ENCODE assay signal across 8 mouse cellular contexts in the genomic region with DNA sequence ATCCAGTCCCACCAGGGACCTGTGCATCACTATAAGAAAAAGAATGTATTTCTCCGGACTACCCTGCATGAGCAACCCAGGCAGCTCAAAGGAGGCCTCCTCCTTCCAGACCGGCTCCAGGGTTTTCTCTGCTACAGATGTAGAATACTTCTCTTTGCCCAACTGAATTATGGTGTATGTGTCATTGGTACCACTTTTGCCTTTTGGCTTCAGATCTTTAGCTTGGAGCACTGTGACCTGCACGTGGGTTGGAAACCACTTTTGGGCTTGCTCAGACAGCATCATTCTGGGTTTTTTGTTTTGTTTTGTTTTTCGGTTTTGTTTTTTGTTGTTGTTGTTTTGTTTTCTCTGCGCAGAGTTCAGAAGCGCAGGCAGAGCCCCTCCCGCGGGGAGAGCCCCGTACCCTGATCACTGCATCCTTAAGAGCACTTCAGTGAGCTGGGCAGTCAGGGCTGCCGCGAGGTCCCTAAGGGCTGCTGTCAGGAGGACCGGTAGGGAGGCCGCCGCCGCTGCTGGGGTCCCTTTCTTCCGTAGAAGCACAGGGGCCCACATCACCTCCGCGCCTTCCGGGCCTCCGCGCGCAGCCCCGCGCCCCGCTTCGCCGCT. TPM values are rescaled to one million over a fixed set of nuclear protein-coding genes. Genes with fewer than 3 reads are reported as not detected.
A peak's percentile ranks its signal among the peaks of the same experiment; 100 is the strongest.
DNase-seq lines count a peak whose midpoint lies in the region; ATAC-seq and TF ChIP-seq lines count a peak whose summit lies in the region.

No protein-coding gene starts in this region.

- peak overlapping the region; percentile 62 for H3K4me2 ChIP-seq in lung, postnatal 0 days (replicated peaks; ENCODE audit: low read depth, low read length)
- H3K4me2 ChIP-seq in heart, embryonic 15.5 days = peak overlapping the region; percentile 83
- peak overlapping the region; percentile 71 for H3K4me2 ChIP-seq in limb, embryonic 12.5 days
- peak overlapping the region; percentile 78 for H3K4me2 ChIP-seq in myocyte (ENCODE audit: low read depth)

- H3K36me3 ChIP-seq in lung, postnatal 0 days (ENCODE audit: insufficient read depth, low read length) = no peaks in the 10 kb centered on the region
- H3K36me3 ChIP-seq in heart, embryonic 15.5 days = no peaks in the 10 kb centered on the region
- H3K36me3 ChIP-seq in limb, embryonic 12.5 days = no peaks in the 10 kb centered on the region
- no peaks in the 10 kb centered on the region for H3K36me3 ChIP-seq in myocyte (ENCODE audit: control insufficient read depth, insufficient read depth)

- TF ChIP-seq CTCF in lung, postnatal 0 days (IDR thresholded peaks at IDR 0.05) = no peak
- no peak for TF ChIP-seq CTCF in brain, embryonic 14.5 days (IDR thresholded peaks at IDR 0.05; ENCODE audit: borderline replicate concordance, extremely low read depth, insufficient read depth, insufficient read length)

- H3K4me3 ChIP-seq in lung, postnatal 0 days (ENCODE audit: low read depth, low read length) = peak overlapping the region; percentile 83
- peak overlapping the region; percentile 81 for H3K4me3 ChIP-seq in heart, embryonic 15.5 days
- H3K4me3 ChIP-seq in limb, embryonic 12.5 days (replicated peaks) = peak overlapping the region; percentile 88
- H3K4me3 ChIP-seq in myocyte = peak overlapping the region; percentile 37

- TF ChIP-seq EP300 in lung, postnatal 0 days (IDR thresholded peaks at IDR 0.05) = no peak

- peak overlapping the region; percentile 76 for H3ac ChIP-seq in myocyte (ENCODE audit: control insufficient read depth, insufficient read length)

- peak overlapping the region; percentile 93 for H3K27ac ChIP-seq in lung, postnatal 0 days (ENCODE audit: low read length)
- peak overlapping the region; percentile 88 for H3K27ac ChIP-seq in heart, embryonic 15.5 days
- peak overlapping the region; percentile 92 for H3K27ac ChIP-seq in limb, embryonic 12.5 days

- DNase-seq in lung, postnatal 0 days (ENCODE audit: low spot score) = no peak
- DNase-seq in lung, postnatal 14 days = no peak
- peak; percentile 78 for DNase-seq in brain, embryonic 14.5 days (ENCODE audit: low read depth)
- no peak for DNase-seq in left cerebral cortex, adult 8-10 months (ENCODE audit: low spot score in 2 of 2)
- DNase-seq in retina, postnatal 1 day = no peak

- no peaks in the 10 kb centered on the region for H3K9me3 ChIP-seq in lung, postnatal 0 days (ENCODE audit: low read length)
- H3K9me3 ChIP-seq in heart, embryonic 15.5 days (replicated peaks) = no peaks in the 10 kb centered on the region
- no peaks in the 10 kb centered on the region for H3K9me3 ChIP-seq in limb, embryonic 12.5 days

- ATAC-seq in lung, postnatal 0 days = peak; percentile 71
- ATAC-seq in heart, embryonic 15.5 days (replicated peaks; ENCODE audit: insufficient number of reproducible peaks, insufficient read depth, low FRiP score, low read depth) = peak; percentile 78
- ATAC-seq in limb, embryonic 12.5 days (ENCODE audit: insufficient number of reproducible peaks, insufficient read depth, low FRiP score, low TSS enrichment, low read depth) = no peak; the same call in none of the 2 replicates

- WGBS in lung, postnatal 0 days = 3% methylated on average over 23 of the region's 27 CpGs
- 3% methylated on average over 27 of the region's 27 CpGs for WGBS in heart, embryonic 15.5 days
- WGBS in limb, embryonic 12.5 days = 3% methylated on average over 27 of the region's 27 CpGs

- H3K4me1 ChIP-seq in lung, postnatal 0 days (ENCODE audit: insufficient read depth, low read depth, low read length) = peaks cover 7% of the 10 kb centered on the region; the same call in 1 of the 2 replicates
- H3K4me1 ChIP-seq in heart, embryonic 15.5 days (replicated peaks) = peaks cover 4% of the 10 kb centered on the region
- peaks cover 18% of the 10 kb centered on the region for H3K4me1 ChIP-seq in limb, embryonic 12.5 days (replicated peaks)

- no peak for TF ChIP-seq POLR2A in brain, embryonic 14.5 days (IDR thresholded peaks at IDR 0.05; ENCODE audit: borderline replicate concordance, extremely low read depth, insufficient read depth, insufficient read length, poor library complexity, severe bottlenecking)
- TF ChIP-seq POLR2A in myocyte (IDR thresholded peaks at IDR 0.05; ENCODE audit: insufficient read length, low read depth) = no peak

- no peaks in the 10 kb centered on the region for H3K79me2 ChIP-seq in myocyte (ENCODE audit: control insufficient read depth, insufficient read depth)

- no peaks in the 10 kb centered on the region for H3K27me3 ChIP-seq in lung, postnatal 0 days (replicated peaks; ENCODE audit: insufficient read depth, low read length)
- no peaks in the 10 kb centered on the region for H3K27me3 ChIP-seq in heart, embryonic 15.5 days
- H3K27me3 ChIP-seq in limb, embryonic 12.5 days = no peaks in the 10 kb centered on the region
- no peaks in the 10 kb centered on the region for H3K27me3 ChIP-seq in myocyte (ENCODE audit: control insufficient read depth, insufficient read depth, insufficient read length)

- H3K9ac ChIP-seq in lung, postnatal 0 days (replicated peaks; ENCODE audit: low read depth) = peak overlapping the region; percentile 93
- H3K9ac ChIP-seq in heart, embryonic 15.5 days = peak overlapping the region; percentile 91
- peak overlapping the region; percentile 95 for H3K9ac ChIP-seq in limb, embryonic 12.5 days (replicated peaks)

TF ChIP-seq in myocyte, 11 proteins besides CTCF, POLR2A, EP300 and RAD21:
- TF ChIP-seq REST (IDR thresholded peaks at IDR 0.05; ENCODE audit: insufficient read depth, insufficient read length) = no peak
- no peak for TF ChIP-seq CEBPB (IDR thresholded peaks at IDR 0.05; ENCODE audit: insufficient read depth, poor library complexity, severe bottlenecking)
- TF ChIP-seq POLR2AphosphoS2 (IDR thresholded peaks at IDR 0.05; ENCODE audit: insufficient read length, low read depth) = no peak
- no peak for TF ChIP-seq TCF12 (IDR thresholded peaks at IDR 0.05; ENCODE audit: insufficient read depth, poor library complexity, severe bottlenecking)
- TF ChIP-seq MYOD1 (IDR thresholded peaks at IDR 0.05; ENCODE audit: control insufficient read depth in 1 of 3, insufficient read length in 2 of 3, low read depth in 2 of 3) = no peak
- TF ChIP-seq E2F4 (IDR thresholded peaks at IDR 0.05; ENCODE audit: insufficient read depth) = no peak
- TF ChIP-seq MYOG (IDR thresholded peaks at IDR 0.05; ENCODE audit: control insufficient read depth in 1 of 3, insufficient read depth in 1 of 3, insufficient read length in 2 of 3, low read depth in 2 of 3) = no peak
- no peak for TF ChIP-seq MAX (IDR thresholded peaks at IDR 0.05; ENCODE audit: low read depth)
- TF ChIP-seq USF1 (IDR thresholded peaks at IDR 0.05; ENCODE audit: low read depth) = no peak
- no peak for TF ChIP-seq SRF (IDR thresholded peaks at IDR 0.05; ENCODE audit: control insufficient read depth, insufficient read length, low read depth)
- no peak for TF ChIP-seq TCF3 (IDR thresholded peaks at IDR 0.05; ENCODE audit: insufficient read length, low read depth)

RNA-seq across cellular contexts. Expression of gene Rab11fip2, which starts 0.6 kb away (rescaled TPM):
- polyA plus RNA-seq in lung, postnatal 0 days (2015; fragmentation: Nextera tagmentation; extraction: Ambion mirVana) = 4.9 and 5.2 TPM in 2 replicates
- 17.0 and 24.3 TPM in 2 replicates for polyA plus RNA-seq in brain, embryonic 14.5 days (2012; rRNA removed)
- polyA plus RNA-seq in heart, embryonic 15.5 days (2015; fragmentation: Nextera tagmentation; extraction: Ambion mirVana) = 2.3 and 3.1 TPM in 2 replicates
- polyA plus RNA-seq in limb, embryonic 12.5 days (2016; fragmentation: Nextera tagmentation; extraction: Ambion mirVana) = 4.9 and 5.3 TPM in 2 replicates
- polyA plus RNA-seq in myocyte (2012; fragmentation: generic; extraction: Trizol) = 1.3 TPM
- 10 to 100 TPM; 64.0 to 78.2 (median 73.3) TPM for total RNA-seq in left cerebral cortex, adult 8-10 months (2022)

Comparison
In these comparisons a context has a peak if more than half of its experiments do, and no peak if none do; other contexts are left out.
1. H3K4me3 ChIP-seq: peak in every context shown above with its lines; median percentile 88 in limb, embryonic 12.5 days; 83 in lung, postnatal 0 days; 81 in heart, embryonic 15.5 days; 37 in myocyte.